Mouse (Mus musculus): Measurements from ENCODE around the gene Nf1.
A peak's percentile ranks its signal among the peaks of the same experiment; 100 is the strongest.

The Nf1 gene

GRCm38 (mm10) chr11:79328060-79328459 is 11.4 kb upstream of the Nf1 start:
- no peak for DNase-seq (ENCODE audit: low spot score in 2 of 2)

DNA sequence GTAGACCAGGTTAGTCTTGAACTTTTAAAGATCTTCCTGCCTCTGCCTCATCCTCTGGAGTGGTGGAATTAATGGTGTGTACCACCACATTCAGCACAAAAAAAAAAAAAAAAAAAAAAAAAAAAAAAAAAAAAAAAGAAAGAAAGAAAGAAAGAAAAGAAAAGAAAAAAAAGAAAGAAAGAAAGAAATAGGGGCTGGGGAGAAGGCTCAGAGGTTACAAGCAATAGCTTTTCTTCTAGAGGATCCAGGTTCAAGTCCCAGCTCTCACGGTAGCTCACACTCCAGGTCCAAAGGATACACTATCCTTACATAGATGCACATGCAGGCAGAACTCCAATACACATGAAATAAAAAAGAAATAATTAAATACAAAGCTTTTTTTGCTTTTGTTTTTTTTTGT is 9.9 kb upstream of the Nf1 start:
- no peak for DNase-seq (ENCODE audit: low spot score in 2 of 2)

- no peak for DNase-seq (ENCODE audit: low spot score in 2 of 2)
Measured at GRCm38 (mm10) chr11:79335077-79335476, 4.4 kb upstream of the Nf1 start.

- no peak for DNase-seq (ENCODE audit: low spot score in 2 of 2)
Measured at GRCm38 (mm10) chr11:79336722-79337267, 2.7 kb upstream of the Nf1 start.

DNA sequence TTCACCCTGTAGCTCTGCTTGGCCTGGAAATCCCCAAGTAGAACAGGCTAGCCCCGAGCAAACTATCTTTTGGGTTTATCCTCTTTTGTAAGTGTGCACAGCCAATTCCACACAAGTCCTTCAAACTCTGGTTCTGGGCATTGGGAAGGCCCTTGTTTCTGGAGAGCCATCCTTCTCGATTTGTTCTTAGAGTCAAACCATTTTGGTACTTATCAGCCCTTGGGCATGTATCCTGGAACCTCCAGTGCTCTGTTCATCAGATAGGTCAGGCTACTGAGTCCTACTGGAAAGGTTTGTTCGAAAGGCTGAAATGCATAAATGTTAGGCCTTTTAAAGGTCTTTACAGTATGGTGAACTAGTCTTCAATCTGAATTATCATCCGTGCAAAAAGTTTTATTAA is 872 bp upstream of the Nf1 start:
- DNase-seq (ENCODE audit: low spot score in 2 of 2), result no peak

- DNase-seq (ENCODE audit: low spot score in 2 of 2), result peak in 1 of 2 experiments; percentile 8
Measured at GRCm38 (mm10) chr11:79339808-79340781, 602 bp downstream of the Nf1 start.

DNA sequence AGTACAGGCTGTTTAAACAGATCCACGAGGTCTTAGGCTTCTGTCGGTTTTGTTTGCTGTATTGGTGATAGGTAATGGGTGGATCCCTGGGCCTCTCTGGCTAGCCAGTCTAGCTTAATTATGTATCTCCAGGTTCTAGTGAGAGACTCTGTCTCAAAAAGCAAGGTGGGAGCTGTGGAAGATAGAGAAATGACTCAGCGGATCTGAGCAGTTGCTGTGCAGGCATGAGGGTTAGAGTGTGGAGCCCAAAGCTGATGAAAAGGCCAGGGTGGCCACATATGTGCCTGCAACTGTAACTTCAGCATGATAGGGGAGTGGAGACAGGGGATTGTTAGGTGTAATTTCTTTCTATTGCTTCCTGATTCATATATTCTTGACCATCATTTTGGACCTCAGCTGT is 17.5 kb downstream of the Nf1 start:
- DNase-seq (ENCODE audit: low spot score in 2 of 2), result no peak

- no peak for DNase-seq (ENCODE audit: low spot score in 2 of 2)
Measured at GRCm38 (mm10) chr11:79357397-79357796, 17.9 kb downstream of the Nf1 start.

GRCm38 (mm10) chr11:79364956-79365355 is 25.5 kb downstream of the Nf1 start:
- DNase-seq (ENCODE audit: low spot score in 2 of 2), result no peak

GRCm38 (mm10) chr11:79366284-79366683 is 26.8 kb downstream of the Nf1 start:
- no peak for DNase-seq (ENCODE audit: low spot score in 2 of 2)

DNA sequence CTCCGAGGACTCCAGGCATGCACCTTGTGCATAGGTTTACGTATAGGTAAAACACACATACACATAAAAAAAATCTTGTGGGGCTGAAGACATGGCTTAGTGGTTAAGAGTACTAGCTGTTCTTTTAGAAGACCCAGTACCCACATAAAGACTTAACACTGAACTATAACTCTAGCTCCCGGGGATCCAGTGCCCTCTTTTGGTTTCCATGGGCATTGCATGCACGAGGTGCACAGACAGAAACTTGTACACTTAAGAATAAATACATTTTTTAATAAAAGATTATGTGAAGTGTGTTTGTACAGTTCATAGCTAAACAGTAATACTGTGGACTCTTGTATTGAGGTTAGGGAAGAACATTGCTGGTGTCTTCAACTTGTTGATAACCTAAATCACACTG is 33.5 kb downstream of the Nf1 start:
- DNase-seq (ENCODE audit: low spot score in 2 of 2), result no peak

DNA sequence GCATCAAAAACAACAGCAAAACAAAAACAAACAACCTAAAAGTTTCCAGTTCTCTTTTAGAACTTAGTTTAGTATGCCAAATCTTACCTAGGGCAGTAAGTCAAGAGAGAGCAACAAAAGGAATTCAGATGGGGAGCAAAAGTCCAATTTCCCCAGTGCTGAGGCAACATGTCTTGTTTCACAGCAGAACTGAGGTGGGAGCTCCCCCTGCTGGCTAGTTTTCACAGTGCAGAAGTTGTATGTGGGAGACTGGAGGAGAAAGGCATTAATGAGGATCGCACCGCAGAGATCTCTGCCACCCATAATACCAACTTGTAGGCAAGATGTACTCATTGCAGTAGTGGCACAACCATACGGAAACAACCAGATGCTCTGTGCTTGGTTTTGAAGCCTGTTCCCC is 58.8 kb downstream of the Nf1 start:
- DNase-seq (ENCODE audit: low spot score in 2 of 2), result peak; percentile 86 to 90

DNA sequence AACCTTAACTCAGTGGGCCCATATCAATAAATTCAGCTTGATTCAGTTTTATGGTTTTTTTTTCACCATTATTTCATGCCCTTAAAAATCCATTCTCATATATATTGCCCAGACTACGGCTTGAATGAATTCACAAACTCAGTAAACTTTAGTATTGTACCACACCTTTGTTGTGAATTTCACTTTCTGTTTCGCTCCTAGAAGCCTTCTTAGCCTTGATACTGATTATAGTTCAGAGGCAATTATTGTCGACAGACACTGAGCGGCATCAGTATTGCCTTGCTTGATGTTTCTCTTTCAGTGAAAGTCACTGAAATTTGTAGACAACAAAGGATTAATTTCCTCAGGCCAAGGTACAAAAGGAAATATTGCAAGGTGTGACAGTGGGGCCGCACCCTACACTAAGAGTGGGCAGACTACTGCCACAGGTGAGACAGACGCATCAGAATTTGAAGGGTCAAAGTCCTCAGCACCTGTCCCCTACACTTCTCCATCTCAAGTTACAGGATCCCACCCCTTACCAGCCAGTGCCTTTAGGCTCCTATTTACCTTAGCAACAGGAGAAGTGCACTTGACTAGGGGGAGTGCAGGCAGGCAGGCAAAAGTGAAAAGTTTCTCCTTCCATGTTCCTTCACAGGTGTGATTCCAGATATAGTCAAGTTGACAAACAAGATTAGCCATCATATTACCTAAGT is 64.3 kb downstream of the Nf1 start:
- no peak for DNase-seq (ENCODE audit: low spot score in 2 of 2)

- DNase-seq (ENCODE audit: low spot score in 2 of 2), result no peak
Measured at GRCm38 (mm10) chr11:79413761-79414513, 74.4 kb downstream of the Nf1 start.

- DNase-seq (ENCODE audit: low spot score in 2 of 2), result no peak
Measured at GRCm38 (mm10) chr11:79422496-79422895, 83.0 kb downstream of the Nf1 start.

DNA sequence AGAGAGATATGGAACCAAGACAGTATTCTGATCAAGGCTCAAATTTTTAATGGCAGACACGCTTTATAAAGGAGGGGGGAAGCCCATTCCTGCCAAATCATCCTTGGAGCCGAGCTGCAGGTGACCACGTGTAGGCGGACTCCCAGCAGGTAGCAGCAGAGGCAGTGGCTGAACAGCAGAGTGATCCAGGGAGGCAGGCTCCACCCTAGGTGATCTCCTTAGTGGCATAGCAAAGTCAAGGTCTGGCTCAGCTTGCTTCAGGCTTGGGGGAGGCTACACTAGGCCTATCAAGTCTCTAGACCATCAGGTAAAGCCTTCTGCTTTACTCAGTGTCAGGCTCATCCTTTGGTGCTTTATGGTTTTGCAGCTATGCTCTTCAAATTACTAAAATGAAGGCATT is 87.1 kb downstream of the Nf1 start:
- no peak for DNase-seq (ENCODE audit: low spot score in 2 of 2)

GRCm38 (mm10) chr11:79427638-79428037 is 88.1 kb downstream of the Nf1 start:
- DNase-seq (ENCODE audit: low spot score in 2 of 2), result no peak

GRCm38 (mm10) chr11:79435252-79435651 is 95.8 kb downstream of the Nf1 start:
- no peak for DNase-seq (ENCODE audit: low spot score in 2 of 2)

GRCm38 (mm10) chr11:79448361-79448760 is 108.9 kb downstream of the Nf1 start:
- no peak for DNase-seq (ENCODE audit: low spot score in 2 of 2)

DNA sequence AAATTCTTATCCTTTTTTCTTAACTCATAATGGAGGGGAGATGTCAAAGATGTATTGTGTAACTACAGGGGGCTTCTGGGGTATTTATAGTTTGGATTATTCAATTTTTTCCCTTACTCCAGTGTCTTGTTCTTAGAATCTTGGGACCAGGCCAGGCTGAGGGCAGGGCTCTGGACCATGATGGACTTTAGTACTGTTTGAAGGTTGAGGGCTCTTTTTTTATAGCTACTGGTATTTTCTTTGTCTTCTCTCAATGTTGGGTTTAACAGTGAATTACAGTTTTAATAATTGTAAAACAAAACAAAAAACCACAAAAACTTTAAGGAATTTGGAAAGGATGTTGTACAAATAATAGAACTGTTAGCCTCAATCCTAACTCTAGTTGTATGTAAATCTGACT is 113.5 kb downstream of the Nf1 start:
- no peak for DNase-seq (ENCODE audit: low spot score in 2 of 2)

DNA sequence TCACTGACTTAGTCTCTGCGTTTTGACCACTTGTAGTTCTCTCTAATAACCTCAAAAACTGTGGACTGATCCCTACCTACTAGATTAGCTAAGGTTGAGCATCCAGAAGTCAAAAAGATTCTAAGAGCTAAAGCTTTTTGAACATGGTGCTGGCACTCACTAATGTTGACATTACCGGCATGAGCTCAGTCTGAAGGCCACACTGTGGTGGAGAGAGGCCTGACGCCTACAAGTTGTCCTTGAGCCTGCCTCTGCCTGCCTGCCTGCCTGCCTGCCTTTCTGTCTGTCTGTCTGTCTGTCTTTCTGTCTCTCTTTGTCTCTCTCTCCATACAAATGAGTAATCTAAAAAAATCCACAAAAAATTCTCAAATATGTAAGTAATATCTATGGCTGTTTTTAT is 118.4 kb downstream of the Nf1 start:
- DNase-seq (ENCODE audit: low spot score in 2 of 2), result no peak

- DNase-seq (ENCODE audit: low spot score in 2 of 2), result no peak
Measured at GRCm38 (mm10) chr11:79459846-79460245, 120.4 kb downstream of the Nf1 start.
